Mouse (Mus musculus): Measurements from ENCODE around the gene Acsl5.

DNA sequence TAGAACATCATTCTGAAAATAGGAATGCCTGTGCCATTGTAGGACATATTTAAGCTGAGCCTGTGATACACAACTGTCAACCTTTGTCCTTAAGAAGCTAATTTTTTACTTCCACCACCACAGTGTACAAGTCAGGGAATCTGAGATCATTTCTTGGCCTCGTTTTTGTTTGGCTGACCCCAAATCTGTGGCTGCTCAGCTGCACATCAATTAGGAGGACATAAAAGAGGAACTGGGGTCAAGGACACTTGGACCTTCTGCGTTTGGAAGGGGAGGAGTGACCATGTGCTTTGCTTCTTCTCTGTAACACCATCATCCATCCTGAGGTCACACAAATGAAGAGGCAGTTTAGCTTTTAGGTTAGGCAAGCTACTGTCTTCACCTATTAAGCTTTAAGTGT, 15.7 kb upstream of the Acsl5 start:
- TF ChIP-seq MAX (IDR thresholded peaks at IDR 0.05) (no peak), CTCF (IDR thresholded peaks at IDR 0.05; ENCODE audit: control insufficient read depth, insufficient read depth, insufficient read length) (no peak), FOSL1 (IDR thresholded peaks at IDR 0.05; ENCODE audit: insufficient read depth, low read length, poor library complexity, severe bottlenecking) (no peak), MYOD1 (IDR thresholded peaks at IDR 0.05; ENCODE audit: control insufficient read depth, insufficient read length, low read depth) (no peak)
